ENCODE assay signal across 8 mouse cellular contexts in genomic region chr9:65667701-65668100, GRCm38 (mm10). TPM values are rescaled to one million over a fixed set of nuclear protein-coding genes. Genes with fewer than 3 reads are reported as not detected.
DNase-seq lines count a peak whose midpoint lies in the region; ATAC-seq lines count a peak whose summit lies in the region.

Oaz2 (plus strand) TSS chr9:65668001.

- no peak within 1 kb of the TSS for H3K27ac ChIP-seq in intestine, embryonic 14.5 days (ENCODE audit: low read depth)

- no peak within 1 kb of the TSS for H3K4me3 ChIP-seq in intestine, embryonic 14.5 days (ENCODE audit: low read depth, low read length)

- 91% methylated on average over 8 of the region's 8 CpGs for WGBS in intestine, embryonic 14.5 days

- H3K36me3 ChIP-seq in intestine, embryonic 14.5 days (ENCODE audit: control insufficient read depth, insufficient read depth, low read length): no peaks in the 10 kb centered on the region

- H3K27me3 ChIP-seq in intestine, embryonic 14.5 days (replicated peaks; ENCODE audit: control insufficient read depth, insufficient read depth, low read length): no peaks in the 10 kb centered on the region

- no peaks in the 10 kb centered on the region for H3K4me1 ChIP-seq in intestine, embryonic 14.5 days (replicated peaks; ENCODE audit: control insufficient read depth, insufficient read depth, low read length)

- no peaks in the 10 kb centered on the region for H3K9me3 ChIP-seq in intestine, embryonic 14.5 days (ENCODE audit: control insufficient read depth, low read length)

- no peak within 1 kb of the TSS for H3K4me2 ChIP-seq in intestine, embryonic 14.5 days (ENCODE audit: low read length)

- ATAC-seq in intestine, embryonic 14.5 days (replicated peaks; ENCODE audit: low FRiP score, low TSS enrichment, low read depth): no peak
- ATAC-seq in megakaryocyte progenitor cell, adult 5-6 weeks (replicated peaks; ENCODE audit: poor library complexity): no peak

- no peak for DNase-seq in frontal cortex, adult 2 months (ENCODE audit: extremely low spot score in 1 of 2, low spot score in 1 of 2)
- DNase-seq in frontal cortex, postnatal 25 days (ENCODE audit: low spot score in 2 of 2): no peak
- DNase-seq in adrenal gland, adult 2 months: no peak
- DNase-seq in gastrocnemius, postnatal 10 days: no peak
- DNase-seq in intestine, embryonic 14.5 days (ENCODE audit: low spot score): no peak
- no peak for DNase-seq in ovary, postnatal 36 days (ENCODE audit: low spot score)
- no peak for DNase-seq in ovary, postnatal 10 days (ENCODE audit: low spot score)

- H3K9ac ChIP-seq in intestine, embryonic 14.5 days (ENCODE audit: low read length): no peak within 1 kb of the TSS

RNA-seq across cellular contexts. Expression of gene Oaz2, which starts in this region (rescaled TPM):
- polyA plus RNA-seq in frontal cortex, adult 2 months (2012; rRNA removed): 220 and 229 TPM in 2 replicates
- 100 to 1,000 TPM; 101 to 156 TPM for total RNA-seq in adrenal gland, adult 2 months (2021)
- polyA plus RNA-seq in adrenal gland, adult 2 months (2012; rRNA removed): 172 and 201 TPM in 2 replicates
- total RNA-seq in gastrocnemius, postnatal 10 days (2021): 100 to 1,000 TPM; 248 to 260 TPM
- 166 and 184 TPM in 2 replicates for polyA plus RNA-seq in intestine, embryonic 14.5 days (2014; fragmentation: Nextera tagmentation; extraction: Ambion mirVana)
- total RNA-seq in megakaryocyte progenitor cell, adult 5-6 weeks (2015): 8.3 and 15.7 TPM in 2 replicates
- total RNA-seq in megakaryocyte progenitor cell, adult 5-6 weeks (2017): 34.4 and 37.3 TPM in 2 replicates
